Comparison of ENCODE assay signal across 17 mouse cellular contexts in genomic region chr8:89609074-89609473, GRCm38 (mm10).
DNase-seq lines count a peak whose midpoint lies in the region; ATAC-seq and TF ChIP-seq lines count a peak whose summit lies in the region.
"Had no signal": no experiment of that assay in that cellular context is flagged by ENCODE, and none has a peak within 500 bp of the region (broad histone marks: within the 10 kb centered on the region; RNA-seq: fewer than 3 reads in every experiment).

No protein-coding gene starts in this region.

- no peaks in the 10 kb centered on the region for H3K27me3 ChIP-seq in intestine, embryonic 16.5 days (replicated peaks; ENCODE audit: control insufficient read depth, insufficient read depth, low read length)
- H3K27me3 ChIP-seq in intestine, postnatal 0 days (replicated peaks; ENCODE audit: control insufficient read depth, insufficient read depth, low read length), result no peaks in the 10 kb centered on the region
- no peaks in the 10 kb centered on the region for H3K27me3 ChIP-seq in kidney, postnatal 0 days (ENCODE audit: insufficient read depth, low read length)
- H3K27me3 ChIP-seq: embryonic facial prominence, embryonic 13.5 days; forebrain, embryonic 12.5 days; heart, embryonic 12.5 days; hindbrain, embryonic 15.5 days had no signal

- no peak overlapping the region for H3K4me3 ChIP-seq in intestine, embryonic 16.5 days (ENCODE audit: low read length)
- H3K4me3 ChIP-seq in intestine, postnatal 0 days (ENCODE audit: low read depth, low read length), result no peak overlapping the region
- H3K4me3 ChIP-seq in kidney, postnatal 0 days (replicated peaks; ENCODE audit: low read depth, low read length), result no peak overlapping the region
- H3K4me3 ChIP-seq: embryonic facial prominence, embryonic 13.5 days; forebrain, embryonic 12.5 days; gastrocnemius, adult 2 months; heart, embryonic 12.5 days; hindbrain, embryonic 15.5 days had no signal

- no peaks in the 10 kb centered on the region for H3K36me3 ChIP-seq in intestine, embryonic 16.5 days (ENCODE audit: control insufficient read depth, insufficient read depth, low read length)
- no peaks in the 10 kb centered on the region for H3K36me3 ChIP-seq in intestine, postnatal 0 days (ENCODE audit: control insufficient read depth, insufficient read depth)
- H3K36me3 ChIP-seq in kidney, postnatal 0 days (ENCODE audit: insufficient read depth, low read length), result no peaks in the 10 kb centered on the region
- H3K36me3 ChIP-seq: embryonic facial prominence, embryonic 13.5 days; forebrain, embryonic 12.5 days; heart, embryonic 12.5 days; hindbrain, embryonic 15.5 days had no signal

- ATAC-seq in intestine, embryonic 16.5 days, result peak; percentile 26; the same call in 1 of the 2 replicates
- ATAC-seq in intestine, postnatal 0 days, result no peak
- no peak for ATAC-seq in kidney, postnatal 0 days (replicated peaks; ENCODE audit: low FRiP score, low read depth)

- H3K27ac ChIP-seq in intestine, embryonic 16.5 days (ENCODE audit: low read length), result no peak overlapping the region
- no peak overlapping the region for H3K27ac ChIP-seq in intestine, postnatal 0 days (ENCODE audit: low read depth, low read length)
- H3K27ac ChIP-seq in kidney, postnatal 0 days, result no peak overlapping the region
- H3K27ac ChIP-seq: embryonic facial prominence, embryonic 13.5 days; forebrain, embryonic 12.5 days; gastrocnemius, adult 2 months; hindbrain, embryonic 15.5 days had no signal

- DNase-seq in kidney, postnatal 0 days (ENCODE audit: low spot score), result peak; percentile 70
- no peak for DNase-seq in kidney, postnatal 14 days
- DNase-seq in brain, embryonic 14.5 days (ENCODE audit: low read depth), result peak; percentile 20
- no peak for DNase-seq in urinary bladder, postnatal 4 days (ENCODE audit: low spot score in 2 of 2)
- DNase-seq: adrenal gland, adult 2 months; adrenal gland, postnatal 25 days; cerebellum, adult 11 months; cerebellum, adult 8-10 months; cerebellum, postnatal 14 days; gastrocnemius, adult 2 months; gastrocnemius, postnatal 25 days had no signal

- no peak overlapping the region for H3K9ac ChIP-seq in intestine, embryonic 16.5 days (ENCODE audit: low read depth, low read length)
- no peak overlapping the region for H3K9ac ChIP-seq in intestine, postnatal 0 days (ENCODE audit: low read depth, low read length)
- no peak overlapping the region for H3K9ac ChIP-seq in kidney, postnatal 0 days (ENCODE audit: low read depth, low read length)
- H3K9ac ChIP-seq: embryonic facial prominence, embryonic 13.5 days; forebrain, embryonic 12.5 days; heart, embryonic 12.5 days; hindbrain, embryonic 15.5 days had no signal

- no peaks in the 10 kb centered on the region for H3K9me3 ChIP-seq in intestine, embryonic 16.5 days (ENCODE audit: control insufficient read depth, low read length)
- H3K9me3 ChIP-seq in intestine, postnatal 0 days (ENCODE audit: control insufficient read depth), result no peaks in the 10 kb centered on the region
- no peaks in the 10 kb centered on the region for H3K9me3 ChIP-seq in kidney, postnatal 0 days (replicated peaks; ENCODE audit: low read length)
- H3K9me3 ChIP-seq: embryonic facial prominence, embryonic 13.5 days; forebrain, embryonic 12.5 days; hindbrain, embryonic 15.5 days had no signal

- TF ChIP-seq CTCF in intestine, postnatal 0 days (IDR thresholded peaks at IDR 0.05; ENCODE audit: low read depth), result no peak
- no peak for TF ChIP-seq CTCF in kidney, postnatal 0 days (IDR thresholded peaks at IDR 0.05; ENCODE audit: low read depth)
- no peak for TF ChIP-seq CTCF in brain, embryonic 14.5 days (IDR thresholded peaks at IDR 0.05; ENCODE audit: borderline replicate concordance, extremely low read depth, insufficient read depth, insufficient read length)

- H3K4me1 ChIP-seq in intestine, embryonic 16.5 days (ENCODE audit: control insufficient read depth, insufficient read depth, low read length), result peaks cover 8% of the 10 kb centered on the region
- no peaks in the 10 kb centered on the region for H3K4me1 ChIP-seq in intestine, postnatal 0 days (replicated peaks; ENCODE audit: control insufficient read depth, insufficient read depth, low read length)
- H3K4me1 ChIP-seq in kidney, postnatal 0 days (replicated peaks; ENCODE audit: insufficient read depth, low read length), result no peaks in the 10 kb centered on the region
- H3K4me1 ChIP-seq: embryonic facial prominence, embryonic 13.5 days; forebrain, embryonic 12.5 days; heart, embryonic 12.5 days; hindbrain, embryonic 15.5 days had no signal

- TF ChIP-seq POLR2A in brain, embryonic 14.5 days (IDR thresholded peaks at IDR 0.05; ENCODE audit: borderline replicate concordance, extremely low read depth, insufficient read depth, insufficient read length, poor library complexity, severe bottlenecking), result no peak

- no peak overlapping the region for H3K4me2 ChIP-seq in intestine, embryonic 16.5 days (ENCODE audit: low read depth, low read length)
- no peak overlapping the region for H3K4me2 ChIP-seq in intestine, postnatal 0 days (replicated peaks; ENCODE audit: low read depth)
- no peak overlapping the region for H3K4me2 ChIP-seq in kidney, postnatal 0 days (ENCODE audit: low read length)
- H3K4me2 ChIP-seq: embryonic facial prominence, embryonic 13.5 days; forebrain, embryonic 12.5 days; heart, embryonic 12.5 days; hindbrain, embryonic 15.5 days had no signal

- WGBS in intestine, embryonic 16.5 days, result 28% methylated on average over 4 of the region's 4 CpGs
- 24% methylated on average over 4 of the region's 4 CpGs for WGBS in intestine, postnatal 0 days
- 23% methylated on average over 4 of the region's 4 CpGs for WGBS in kidney, postnatal 0 days

Comparison
In these comparisons a context has a peak if more than half of its experiments do, and no peak if none do; other contexts are left out.
1. DNase-seq: peak in kidney, postnatal 0 days (single experiment) and brain, embryonic 14.5 days (single experiment); none in kidney, postnatal 14 days (single experiment) and urinary bladder, postnatal 4 days (0 of 2).